Mouse (Mus musculus): ENCODE data around the gene 1500009C09Rik.

GRCm38 (mm10) chr15:82292851-82293250 is 40.7 kb downstream of the 1500009C09Rik start:
- TF ChIP-seq CTCF (IDR thresholded peaks at IDR 0.05), result no peak
- no peak for TF ChIP-seq POLR2A (IDR thresholded peaks at IDR 0.05; ENCODE audit: insufficient read depth, low read depth, low read length)
- TF ChIP-seq EP300 (IDR thresholded peaks at IDR 0.05; ENCODE audit: insufficient read depth, low read depth, low read length), result no peak
